Mouse (Mus musculus) small intestine, adult 2 months (tissue): ENCODE measurements around the gene Tbc1d13. TPM values are rescaled to one million over a fixed set of nuclear protein-coding genes. Genes with fewer than 3 reads are reported as not detected.

Source experiments
- H3K27ac ChIP-seq: fragments of 200-500 bp; 2 replicates; pipeline ENCODE4 v1.5.1; 2012; ENCODE audit warnings: low read depth, low read length, control low read depth, inconsistent platforms; ENCODE audit not compliant: insufficient read depth
- H3K27me3 ChIP-seq: fragments of 200-500 bp; 2 replicates; pipeline ENCODE4 v1.6.1; 2012; ENCODE audit warnings: mild to moderate bottlenecking, moderate library complexity, low read length, inconsistent platforms; ENCODE audit not compliant: control insufficient read depth, insufficient read depth
- H3K36me3 ChIP-seq: fragments of 200-500 bp; 2 replicates; pipeline ENCODE4 v1.6.1; 2012; ENCODE audit warnings: mild to moderate bottlenecking, low read length, control low read depth, inconsistent platforms; ENCODE audit not compliant: control insufficient read depth, insufficient read depth
- H3K4me1 ChIP-seq: fragments of 200-500 bp; 2 replicates; pipeline ENCODE4 v1.6.1; 2012; ENCODE audit warnings: low read length, inconsistent platforms, mixed read lengths; ENCODE audit not compliant: control insufficient read depth, insufficient read depth, insufficient read length
- H3K4me3 ChIP-seq: fragments of 200-500 bp; 2 replicates; pipeline ENCODE4 v1.5.1; 2012; ENCODE audit warnings: low read depth, mild to moderate bottlenecking, control low read depth, inconsistent platforms, low read length, moderate library complexity
- CTCF ChIP-seq: fragments of 200-500 bp; IDR thresholded peaks from 2 replicates; pipeline ENCODE4 v1.5.1; 2012; ENCODE audit warnings: low read depth, mild to moderate bottlenecking, control low read depth, inconsistent platforms, low read length, moderate library complexity, mixed read lengths; ENCODE audit not compliant: insufficient replicate concordance, insufficient read length; ENCODE audit errors: extremely low read depth
- POLR2A ChIP-seq: fragments of 200-500 bp; IDR thresholded peaks from 2 replicates; pipeline ENCODE4 v1.6.1; 2012; ENCODE audit warnings: low read depth, mild to moderate bottlenecking, control low read depth, inconsistent platforms, low read length, moderate library complexity
- WGBS: fragments of 180-500 bp; shearing (Covaris S2); methylation state at CpG from one replicate; pipeline ENCODE4 v1.1.7; 2018; 5-methylcytosine and 5-hydroxymethylcytosine counted together
- polyA plus RNA-seq: library from polyadenylated mRNA; depleted of rRNA; stranded (reverse); fragments of >200 nt; gene quantifications from 2 replicates; pipeline ENCODE4 v1.2.3, GENCODE M21; 2012

Tbc1d13 gene
- polyA plus RNA-seq, 1 experiment: 85.7 TPM

GRCm38 (mm10) chr2:30182424-30182823, 48.9 kb downstream of the Tbc1d13 start:
- H3K36me3 ChIP-seq: no peaks in the 10 kb centered on the region; the same call in 1 of the 2 replicates
- H3K27ac ChIP-seq: no peak overlapping the region
- H3K27me3 ChIP-seq: no peaks in the 10 kb centered on the region
- no peak overlapping the region for H3K4me3 ChIP-seq
- H3K4me1 ChIP-seq: peaks cover under 1% of the 10 kb centered on the region; the same call in 1 of the 2 replicates
- TF ChIP-seq POLR2A (no peak), CTCF (no peak)
- WGBS: 89% methylated on average over 2 of the region's 2 CpGs

GRCm38 (mm10) chr2:30183721-30184120, 50.2 kb downstream of the Tbc1d13 start:
- Histone ChIP-seq H3K4me3 (no peak overlapping the region), H3K27ac (no peak overlapping the region), H3K4me1 (no peaks in the 10 kb centered on the region), H3K27me3 (no peaks in the 10 kb centered on the region), H3K36me3 (no peaks in the 10 kb centered on the region; the same call in 1 of the 2 replicates)
- TF ChIP-seq POLR2A: no peak
- TF ChIP-seq CTCF: no peak
- WGBS: 43% methylated on average over 3 of the region's 3 CpGs

GRCm38 (mm10) chr2:30185276-30185675, 51.7 kb downstream of the Tbc1d13 start:
- no peak for TF ChIP-seq POLR2A
- TF ChIP-seq CTCF: no peak
- Histone ChIP-seq H3K4me3 (no peak overlapping the region), H3K36me3 (no peaks in the 10 kb centered on the region; the same call in 1 of the 2 replicates), H3K27ac (no peak overlapping the region), H3K27me3 (no peaks in the 10 kb centered on the region), H3K4me1 (no peaks in the 10 kb centered on the region)
- WGBS: 92% methylated on average over 6 of the region's 6 CpGs

- Histone ChIP-seq H3K36me3 (no peaks in the 10 kb centered on the region; the same call in 1 of the 2 replicates), H3K4me3 (no peak overlapping the region), H3K27ac (no peak overlapping the region), H3K27me3 (no peaks in the 10 kb centered on the region), H3K4me1 (no peaks in the 10 kb centered on the region)
- 75% methylated on average over 3 of the region's 3 CpGs for WGBS
- TF ChIP-seq CTCF: no peak
- no peak for TF ChIP-seq POLR2A
Measured at GRCm38 (mm10) chr2:30185681-30186080, 52.1 kb downstream of the Tbc1d13 start.

GRCm38 (mm10) chr2:30191790-30192580, 58.4 kb downstream of the Tbc1d13 start:
- Histone ChIP-seq H3K27ac (peak overlapping the region; percentile 86), H3K36me3 (no peaks in the 10 kb centered on the region), H3K27me3 (no peaks in the 10 kb centered on the region), H3K4me1 (peaks cover 16% of the 10 kb centered on the region), H3K4me3 (0 out of 2 replicates have a peak overlapping the region, but pooled peaks have one; percentile 14)
- 57% methylated on average over 12 of the region's 12 CpGs for WGBS
- TF ChIP-seq POLR2A: peak; percentile 41; the same call in 1 of the 2 replicates
- TF ChIP-seq CTCF: no peak

- no peaks in the 10 kb centered on the region for H3K36me3 ChIP-seq
Measured at GRCm38 (mm10) chr2:30194656-30195055, 61.1 kb downstream of the Tbc1d13 start.

GRCm38 (mm10) chr2:30198021-30198420, 64.5 kb downstream of the Tbc1d13 start:
- Histone ChIP-seq H3K4me3 (no peak overlapping the region), H3K4me1 (peaks cover 30% of the 10 kb centered on the region), H3K27me3 (no peaks in the 10 kb centered on the region), H3K36me3 (no peaks in the 10 kb centered on the region), H3K27ac (peak overlapping the region; percentile 79)
- TF ChIP-seq CTCF (no peak), POLR2A (no peak)
- 42% methylated on average over 4 of the region's 4 CpGs for WGBS

More at GRCm38 (mm10) chr2:30194656-30195055, 61.1 kb downstream of the Tbc1d13 start:
- Histone ChIP-seq H3K27ac (no peak overlapping the region), H3K4me1 (peaks cover 30% of the 10 kb centered on the region), H3K4me3 (no peak overlapping the region), H3K27me3 (no peaks in the 10 kb centered on the region)
- TF ChIP-seq CTCF (no peak), POLR2A (no peak)
- WGBS: 79% methylated on average over 3 of the region's 3 CpGs
